Mouse (Mus musculus) hindbrain, embryonic 13.5 days (tissue): ENCODE measurements around the gene Dennd4a. TPM values are rescaled to one million over a fixed set of nuclear protein-coding genes. Genes with fewer than 3 reads are reported as not detected.

ENCODE experiments used
- ATAC-seq: fragments of 200-750 bp; cut with Nextera tagmentation; 2 replicates; pipeline ENCODE4 v1.8.0; 2017; ENCODE audit warnings: moderate TSS enrichment; ENCODE audit not compliant: low FRiP score
- H3K27ac ChIP-seq: fragments of 300-500 bp; sonication (generic); 2 replicates; pipeline ENCODE4 v1.5.1; 2015; ENCODE audit warnings: inconsistent platforms, mild to moderate bottlenecking, moderate library complexity
- H3K27me3 ChIP-seq: fragments of 300-500 bp; sonication (generic); 2 replicates; pipeline ENCODE4 v1.6.1; 2015; ENCODE audit warnings: mild to moderate bottlenecking, inconsistent platforms
- H3K36me3 ChIP-seq: fragments of 300-500 bp; sonication (generic); 2 replicates; pipeline ENCODE4 v1.6.1; 2015; ENCODE audit warnings: mild to moderate bottlenecking, inconsistent platforms
- H3K4me1 ChIP-seq: fragments of 300-500 bp; sonication (generic); replicated peaks from 2 replicates; pipeline ENCODE4 v1.6.1; 2015; ENCODE audit warnings: inconsistent platforms
- H3K4me2 ChIP-seq: fragments of 300-500 bp; sonication (generic); 2 replicates; pipeline ENCODE4 v1.6.1; 2015; ENCODE audit warnings: inconsistent platforms, mild to moderate bottlenecking, moderate library complexity
- H3K4me3 ChIP-seq: fragments of 300-500 bp; sonication (generic); 2 replicates; pipeline ENCODE4 v1.5.1; 2015; ENCODE audit warnings: mild to moderate bottlenecking, inconsistent platforms
- H3K9ac ChIP-seq: fragments of 300-500 bp; sonication (generic); 2 replicates; pipeline ENCODE4 v1.6.1; 2015; ENCODE audit warnings: mild to moderate bottlenecking, inconsistent platforms
- H3K9me3 ChIP-seq: fragments of 300-500 bp; sonication (generic); 2 replicates; pipeline ENCODE4 v1.6.1; 2016; ENCODE audit warnings: inconsistent platforms
- WGBS: fragments of 180-500 bp; shearing (Covaris S2); methylation state at CpG from one replicate; pipeline ENCODE4 v1.1.7; 2015; 5-methylcytosine and 5-hydroxymethylcytosine counted together
- polyA plus RNA-seq: library from polyadenylated mRNA; unstranded; fragments of >200 nt; fragmentation: Nextera tagmentation; extraction: Ambion mirVana; gene quantifications from 2 replicates; pipeline ENCODE4 v1.2.1, GENCODE M21; 2015

Gene Dennd4a
- polyA plus RNA-seq, 1 experiment from 2014 or later, result 9.4 TPM

- 90% methylated on average over 3 of the region's 3 CpGs for WGBS
- no peak overlapping the region for H3K4me2 ChIP-seq
- no peak overlapping the region for H3K27ac ChIP-seq
- ATAC-seq, result no peak
- H3K4me1 ChIP-seq, result no peaks in the 10 kb centered on the region
- H3K4me3 ChIP-seq, result no peak overlapping the region
- peaks cover 51% of the 10 kb centered on the region for H3K36me3 ChIP-seq
- H3K27me3 ChIP-seq, result no peaks in the 10 kb centered on the region
- H3K9me3 ChIP-seq, result no peaks in the 10 kb centered on the region
- no peak overlapping the region for H3K9ac ChIP-seq
Observed at GRCm38 (mm10) chr9:64907441-64907840, 96.3 kb downstream of the Dennd4a start.

DNA sequence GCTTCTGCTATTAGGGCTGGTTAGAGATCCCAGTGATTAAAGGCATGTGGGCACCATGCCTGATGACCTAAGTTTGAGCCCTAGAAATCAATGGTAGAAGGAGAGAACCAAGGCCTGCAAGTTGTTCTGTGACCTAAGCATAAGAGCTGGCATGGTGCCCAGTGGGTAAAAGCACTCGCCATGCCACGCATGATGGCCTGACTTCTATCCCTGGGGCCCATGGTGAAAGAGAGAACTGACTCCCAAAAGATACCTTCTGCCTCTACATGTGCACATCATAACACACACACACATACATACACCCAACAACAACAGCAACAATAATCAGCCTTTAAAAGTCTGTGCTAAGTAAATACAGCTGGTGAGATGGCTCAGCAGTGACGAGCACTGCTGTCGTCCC lies 102.3 kb downstream of the Dennd4a start:
- H3K4me1 ChIP-seq, result no peaks in the 10 kb centered on the region
- no peak overlapping the region for H3K27ac ChIP-seq
- no peak for ATAC-seq
- no peaks in the 10 kb centered on the region for H3K27me3 ChIP-seq
- H3K9me3 ChIP-seq, result no peaks in the 10 kb centered on the region
- peaks cover 55% of the 10 kb centered on the region for H3K36me3 ChIP-seq
- no peak overlapping the region for H3K9ac ChIP-seq
- 93% methylated on average over 4 of the region's 4 CpGs for WGBS
- no peak overlapping the region for H3K4me3 ChIP-seq
- H3K4me2 ChIP-seq, result no peak overlapping the region

- no peaks in the 10 kb centered on the region for H3K9me3 ChIP-seq
- H3K27ac ChIP-seq, result no peak overlapping the region
- ATAC-seq, result no peak
- H3K4me2 ChIP-seq, result no peak overlapping the region
- no peaks in the 10 kb centered on the region for H3K4me1 ChIP-seq
- H3K4me3 ChIP-seq, result no peak overlapping the region
- 89% methylated on average over 2 of the region's 2 CpGs for WGBS
- no peaks in the 10 kb centered on the region for H3K27me3 ChIP-seq
- no peak overlapping the region for H3K9ac ChIP-seq
- H3K36me3 ChIP-seq, result peaks cover 58% of the 10 kb centered on the region
Observed at GRCm38 (mm10) chr9:64913973-64914372, 102.8 kb downstream of the Dennd4a start.

GRCm38 (mm10) chr9:64914629-64915028 lies 103.5 kb downstream of the Dennd4a start:
- no peak for ATAC-seq
- H3K27me3 ChIP-seq, result no peaks in the 10 kb centered on the region
- no peak overlapping the region for H3K9ac ChIP-seq
- no peaks in the 10 kb centered on the region for H3K4me1 ChIP-seq
- no peak overlapping the region for H3K27ac ChIP-seq
- H3K36me3 ChIP-seq, result peaks cover 55% of the 10 kb centered on the region
- no peak overlapping the region for H3K4me3 ChIP-seq
- H3K9me3 ChIP-seq, result no peaks in the 10 kb centered on the region
- H3K4me2 ChIP-seq, result no peak overlapping the region
- WGBS, result 88% methylated on average over 4 of the region's 4 CpGs

- 38% methylated on average over 16 of the region's 16 CpGs for WGBS
- H3K27ac ChIP-seq, result no peak overlapping the region
- H3K9me3 ChIP-seq, result no peaks in the 10 kb centered on the region
- no peak overlapping the region for H3K9ac ChIP-seq
- no peak overlapping the region for H3K4me3 ChIP-seq
- H3K4me1 ChIP-seq, result no peaks in the 10 kb centered on the region
- no peaks in the 10 kb centered on the region for H3K27me3 ChIP-seq
- no peak for ATAC-seq
- peaks cover 42% of the 10 kb centered on the region for H3K36me3 ChIP-seq
- H3K4me2 ChIP-seq, result peak overlapping the region; percentile 25
Observed at GRCm38 (mm10) chr9:64918560-64918959, 107.4 kb downstream of the Dennd4a start.

DNA sequence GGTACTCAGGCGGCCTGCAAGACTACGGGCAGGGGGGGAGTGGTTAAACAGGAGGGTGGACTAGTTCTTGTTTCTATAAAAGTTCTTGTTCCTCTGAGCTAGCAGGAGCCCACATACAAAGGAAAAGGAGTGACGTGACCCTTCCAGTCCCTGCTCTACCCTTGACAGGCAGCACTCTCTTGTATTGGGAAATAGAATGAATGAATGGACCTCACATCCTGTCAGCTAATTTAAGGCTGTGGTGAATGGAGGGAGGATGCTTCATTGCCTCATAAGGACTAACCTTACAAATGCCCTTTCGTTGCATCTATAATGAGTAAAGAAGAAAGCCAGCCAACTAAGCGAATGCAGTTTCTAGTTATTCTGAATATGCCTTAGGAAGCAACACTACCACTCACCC lies 114.6 kb downstream of the Dennd4a start:
- H3K9ac ChIP-seq, result no peak overlapping the region
- WGBS, result 49% methylated on average over 5 of the region's 5 CpGs
- H3K4me1 ChIP-seq, result 0 out of 2 replicates have a peak, but pooled peaks cover 4% of the 10 kb centered on the region
- peaks cover 11% of the 10 kb centered on the region for H3K36me3 ChIP-seq
- no peaks in the 10 kb centered on the region for H3K9me3 ChIP-seq
- H3K27ac ChIP-seq, result no peak overlapping the region
- H3K27me3 ChIP-seq, result no peaks in the 10 kb centered on the region
- no peak overlapping the region for H3K4me3 ChIP-seq
- H3K4me2 ChIP-seq, result no peak overlapping the region
- ATAC-seq, result no peak

- H3K27me3 ChIP-seq, result no peaks in the 10 kb centered on the region
- ATAC-seq, result no peak
- no peak overlapping the region for H3K4me3 ChIP-seq
- 0 out of 2 replicates have a peak, but pooled peaks cover 4% of the 10 kb centered on the region for H3K4me1 ChIP-seq
- H3K36me3 ChIP-seq, result peaks cover 5% of the 10 kb centered on the region
- 74% methylated on average over 8 of the region's 8 CpGs for WGBS
- no peak overlapping the region for H3K9ac ChIP-seq
- no peak overlapping the region for H3K27ac ChIP-seq
- no peaks in the 10 kb centered on the region for H3K9me3 ChIP-seq
- no peak overlapping the region for H3K4me2 ChIP-seq
Observed at GRCm38 (mm10) chr9:64926201-64926991, 115.3 kb downstream of the Dennd4a start.

GRCm38 (mm10) chr9:64930256-64930655 lies 119.1 kb downstream of the Dennd4a start:
- no peak for ATAC-seq
- 84% methylated on average over 4 of the region's 4 CpGs for WGBS
- Histone ChIP-seq H3K4me3 (no peak overlapping the region), H3K9me3 (no peaks in the 10 kb centered on the region), H3K4me2 (no peak overlapping the region), H3K9ac (no peak overlapping the region), H3K4me1 (peaks cover 4% of the 10 kb centered on the region; the same call in 1 of the 2 replicates), H3K27me3 (no peaks in the 10 kb centered on the region), H3K27ac (no peak overlapping the region), H3K36me3 (no peaks in the 10 kb centered on the region)

GRCm38 (mm10) chr9:64931751-64932610 lies 120.8 kb downstream of the Dennd4a start:
- no peaks in the 10 kb centered on the region for H3K27me3 ChIP-seq

DNA sequence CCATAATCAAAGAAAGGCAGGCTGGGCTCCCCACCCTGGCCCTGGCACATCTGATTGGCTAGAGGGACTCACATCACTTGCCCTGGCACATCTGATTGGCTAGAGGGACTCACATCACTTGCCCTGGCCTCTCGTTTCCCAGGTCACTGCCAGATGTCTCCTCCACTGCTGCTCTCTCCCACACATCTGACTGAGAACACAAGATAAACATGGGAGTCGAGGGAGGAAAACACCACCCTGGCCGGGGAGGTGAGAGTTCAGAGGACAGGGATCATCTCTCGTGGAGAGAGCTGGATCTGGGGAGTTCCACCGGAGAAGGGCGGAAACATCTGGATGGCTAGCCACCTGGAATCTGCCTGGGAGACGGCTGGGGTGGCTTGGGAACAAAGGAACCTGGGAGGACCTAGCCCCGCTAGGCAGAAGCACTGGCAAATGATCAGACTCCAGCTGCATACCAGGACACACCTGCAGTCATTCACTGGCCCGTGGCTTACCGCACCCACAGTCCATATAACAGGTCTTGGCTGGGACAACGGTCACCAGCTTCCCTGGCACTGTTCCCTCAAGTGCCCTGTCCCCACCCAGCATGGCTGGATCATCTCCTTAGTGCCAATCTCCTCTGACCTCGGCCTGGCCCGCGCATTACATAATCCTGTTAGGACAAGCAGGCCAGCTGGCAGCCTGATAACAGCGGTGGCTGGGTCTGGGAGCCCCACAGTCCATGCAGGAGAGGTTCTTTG lies 123.0 kb downstream of the Dennd4a start:
- Histone ChIP-seq H3K27me3 (no peaks in the 10 kb centered on the region), H3K27ac (no peak overlapping the region), H3K9me3 (no peaks in the 10 kb centered on the region), H3K4me2 (peak overlapping the region; percentile 6; the same call in 1 of the 2 replicates), H3K4me1 (no peaks in the 10 kb centered on the region; the same call in 1 of the 2 replicates), H3K4me3 (no peak overlapping the region), H3K36me3 (no peaks in the 10 kb centered on the region), H3K9ac (no peak overlapping the region)
- WGBS, result 64% methylated on average over 15 of the region's 15 CpGs
- ATAC-seq, result no peak

More at GRCm38 (mm10) chr9:64931751-64932610, 120.8 kb downstream of the Dennd4a start:
- no peaks in the 10 kb centered on the region for H3K9me3 ChIP-seq
- no peak overlapping the region for H3K27ac ChIP-seq
- no peak for ATAC-seq
- H3K4me1 ChIP-seq, result no peaks in the 10 kb centered on the region; the same call in 1 of the 2 replicates
- H3K9ac ChIP-seq, result 0 out of 2 replicates have a peak overlapping the region, but pooled peaks have one; percentile 10
- H3K4me3 ChIP-seq, result no peak overlapping the region
- H3K4me2 ChIP-seq, result no peak overlapping the region
- 79% methylated on average over 7 of the region's 7 CpGs for WGBS
- no peaks in the 10 kb centered on the region for H3K36me3 ChIP-seq

DNA sequence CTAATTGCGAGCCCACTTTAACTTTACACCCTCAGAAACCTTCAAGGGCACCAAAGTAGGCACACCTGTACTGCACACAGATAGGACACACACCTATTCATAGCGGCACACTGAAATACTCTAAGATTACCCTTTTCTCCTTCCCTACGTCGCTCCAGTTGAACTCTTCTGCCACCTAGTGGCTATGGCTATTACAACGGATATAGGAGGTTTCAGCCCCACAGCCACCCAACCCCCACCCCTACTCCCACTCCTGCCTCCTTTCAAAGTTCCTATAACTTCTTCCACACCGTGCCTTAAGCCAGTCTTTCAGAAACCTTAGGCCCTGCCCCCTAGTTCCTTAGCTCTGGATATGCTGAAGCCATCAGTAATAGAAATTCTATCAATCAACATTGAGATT lies 125.4 kb downstream of the Dennd4a start:
- Histone ChIP-seq H3K9ac (no peak overlapping the region), H3K27me3 (no peaks in the 10 kb centered on the region), H3K36me3 (no peaks in the 10 kb centered on the region), H3K4me3 (no peak overlapping the region), H3K27ac (no peak overlapping the region), H3K9me3 (no peaks in the 10 kb centered on the region), H3K4me1 (no peaks in the 10 kb centered on the region; the same call in 1 of the 2 replicates), H3K4me2 (no peak overlapping the region)
- WGBS, result 8% methylated on average over 6 of the region's 6 CpGs
- ATAC-seq, result no peak

DNA sequence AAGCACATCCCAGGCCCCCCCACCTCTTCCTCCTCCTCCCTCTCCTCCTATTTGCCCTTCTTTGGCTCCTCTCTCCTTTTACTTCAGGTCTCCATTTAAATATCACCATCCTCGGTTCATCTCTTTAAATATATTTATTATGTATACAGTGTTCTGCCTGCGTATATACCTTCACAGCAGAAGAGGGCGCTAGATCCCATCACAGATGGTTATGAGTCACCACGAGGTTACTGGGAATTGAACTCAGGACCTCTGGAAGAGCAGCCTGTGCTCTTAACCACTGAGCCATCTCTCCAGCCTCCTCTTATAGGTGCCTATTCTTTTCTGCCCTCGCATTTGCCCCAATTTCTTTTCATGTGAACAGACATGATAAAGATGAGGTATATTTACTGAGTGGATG lies 126.4 kb downstream of the Dennd4a start:
- Histone ChIP-seq H3K36me3 (no peaks in the 10 kb centered on the region), H3K4me3 (no peak overlapping the region), H3K4me2 (no peak overlapping the region), H3K27me3 (peaks cover 8% of the 10 kb centered on the region; the same call in 1 of the 2 replicates), H3K9ac (no peak overlapping the region), H3K27ac (no peak overlapping the region), H3K9me3 (no peaks in the 10 kb centered on the region), H3K4me1 (no peaks in the 10 kb centered on the region; the same call in 1 of the 2 replicates)
- WGBS, result 60% methylated on average over 5 of the region's 5 CpGs
- ATAC-seq, result no peak
